Mouse (Mus musculus) E14TG2a.4 (cell line): ENCODE measurements around the gene Ppm1e.

ENCODE experiments used
- CTCF ChIP-seq: conservative IDR thresholded peaks from 2 replicates; pipeline ENCODE4 v1.5.1; 2014; ENCODE audit warnings: low read length
- POU5F1 ChIP-seq: IDR thresholded peaks from 2 replicates; pipeline ENCODE4 v1.6.1; 2014; ENCODE audit warnings: low read length, borderline replicate concordance

DNA sequence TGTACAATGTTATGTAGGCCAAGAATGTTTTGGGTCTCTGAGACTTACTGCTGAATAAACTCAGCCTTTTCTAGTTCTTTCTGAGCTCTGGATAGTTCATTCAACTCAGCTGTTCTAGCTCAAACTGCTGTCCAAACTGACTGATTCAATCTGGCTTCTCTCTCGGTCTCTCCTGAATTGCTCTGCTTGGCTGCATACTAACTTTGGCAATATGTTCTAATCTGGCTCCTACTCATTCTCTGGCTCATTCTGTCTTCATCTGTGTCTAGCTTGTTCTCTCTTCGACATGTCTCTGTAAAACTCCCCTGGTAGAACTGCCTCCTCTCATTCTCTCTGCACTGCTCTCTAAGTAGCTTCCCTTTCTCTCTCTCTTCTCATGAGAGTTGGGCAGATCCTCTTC lies 72.6 kb downstream of the Ppm1e start:
- TF ChIP-seq CTCF (no peak), POU5F1 (no peak)
